Mouse (Mus musculus) stomach, embryonic 15.5 days (tissue): ENCODE results near the gene Ralgps2. TPM values are rescaled to one million over a fixed set of nuclear protein-coding genes. Genes with fewer than 3 reads are reported as not detected.

Experiments
- ATAC-seq: fragments of 200-750 bp; cut with Nextera tagmentation; 2 replicates; pipeline ENCODE4 v1.8.0; 2017; ENCODE audit warnings: low read depth, moderate number of reproducible peaks, moderate TSS enrichment; ENCODE audit not compliant: insufficient read depth, low FRiP score
- H3K27ac ChIP-seq: fragments of 300-500 bp; sonication (generic); 2 replicates; pipeline ENCODE4 v1.5.1; 2015; ENCODE audit warnings: mild to moderate bottlenecking, inconsistent platforms
- H3K27me3 ChIP-seq: fragments of 300-500 bp; sonication (generic); replicated peaks from 2 replicates; pipeline ENCODE4 v1.6.1; 2015; ENCODE audit warnings: inconsistent platforms
- H3K36me3 ChIP-seq: fragments of 300-500 bp; sonication (generic); 2 replicates; pipeline ENCODE4 v1.6.1; 2015; ENCODE audit warnings: inconsistent platforms
- H3K4me1 ChIP-seq: fragments of 300-500 bp; sonication (generic); 2 replicates; pipeline ENCODE4 v1.6.1; 2015; ENCODE audit warnings: inconsistent platforms
- H3K4me2 ChIP-seq: fragments of 300-500 bp; sonication (generic); 2 replicates; pipeline ENCODE4 v1.6.1; 2015; ENCODE audit warnings: mild to moderate bottlenecking, inconsistent platforms
- H3K4me3 ChIP-seq: fragments of 300-500 bp; sonication (generic); replicated peaks from 2 replicates; pipeline ENCODE4 v1.5.1; 2015; ENCODE audit warnings: inconsistent platforms
- H3K9ac ChIP-seq: fragments of 300-500 bp; sonication (generic); 2 replicates; pipeline ENCODE4 v1.6.1; 2015; ENCODE audit warnings: inconsistent platforms
- H3K9me3 ChIP-seq: fragments of 300-500 bp; sonication (generic); 2 replicates; pipeline ENCODE4 v1.6.1; 2016; ENCODE audit warnings: inconsistent platforms
- WGBS: fragments of 180-500 bp; shearing (Covaris S2); methylation state at CpG from one replicate; pipeline ENCODE4 v1.1.7; 2015; 5-methylcytosine and 5-hydroxymethylcytosine counted together
- polyA plus RNA-seq: library from polyadenylated mRNA; unstranded; fragments of >200 nt; fragmentation: Nextera tagmentation; extraction: Ambion mirVana; gene quantifications from 2 replicates; pipeline ENCODE4 v1.2.1, GENCODE M21; 2015

The Ralgps2 gene
- polyA plus RNA-seq, 1 experiment from 2014 or later: 50.1 TPM

- no peak overlapping the region for H3K27ac ChIP-seq
- 70% methylated on average over 9 of the region's 9 CpGs for WGBS
- no peak overlapping the region for H3K4me2 ChIP-seq
- H3K36me3 ChIP-seq: no peaks in the 10 kb centered on the region
- ATAC-seq: no peak
- H3K9me3 ChIP-seq: no peaks in the 10 kb centered on the region
- H3K4me1 ChIP-seq: no peaks in the 10 kb centered on the region
- H3K9ac ChIP-seq: no peak overlapping the region
- no peak overlapping the region for H3K4me3 ChIP-seq
- no peaks in the 10 kb centered on the region for H3K27me3 ChIP-seq
These were observed 143.2 kb downstream of the Ralgps2 start for GRCm38 (mm10) chr1:156796251-156796650.

- H3K36me3 ChIP-seq: no peaks in the 10 kb centered on the region
- no peaks in the 10 kb centered on the region for H3K27me3 ChIP-seq
- H3K27ac ChIP-seq: peak overlapping the region; percentile 33; the same call in 1 of the 2 replicates
- H3K4me2 ChIP-seq: no peak overlapping the region
- H3K9ac ChIP-seq: no peak overlapping the region
- 22% methylated on average over 5 of the region's 5 CpGs for WGBS
- H3K4me3 ChIP-seq: no peak overlapping the region
- H3K4me1 ChIP-seq: peaks cover 8% of the 10 kb centered on the region
- no peaks in the 10 kb centered on the region for H3K9me3 ChIP-seq
- ATAC-seq: no peak
These were observed 149.5 kb downstream of the Ralgps2 start for GRCm38 (mm10) chr1:156789844-156790490.

- WGBS: 37% methylated on average over 6 of the region's 6 CpGs
- Histone ChIP-seq H3K36me3 (no peaks in the 10 kb centered on the region), H3K27me3 (no peaks in the 10 kb centered on the region), H3K4me2 (no peak overlapping the region), H3K9me3 (no peaks in the 10 kb centered on the region), H3K9ac (no peak overlapping the region), H3K4me3 (no peak overlapping the region), H3K27ac (no peak overlapping the region), H3K4me1 (peaks cover 8% of the 10 kb centered on the region)
- ATAC-seq: no peak
These were observed 152.1 kb downstream of the Ralgps2 start for GRCm38 (mm10) chr1:156787164-156787863.

GRCm38 (mm10) chr1:156786074-156786473 lies 153.4 kb downstream of the Ralgps2 start:
- WGBS: 75% methylated on average over 2 of the region's 2 CpGs
- Histone ChIP-seq H3K4me2 (no peak overlapping the region), H3K27ac (no peak overlapping the region), H3K9ac (no peak overlapping the region), H3K36me3 (no peaks in the 10 kb centered on the region), H3K9me3 (no peaks in the 10 kb centered on the region), H3K4me3 (no peak overlapping the region), H3K27me3 (no peaks in the 10 kb centered on the region), H3K4me1 (peaks cover 14% of the 10 kb centered on the region)
- no peak for ATAC-seq

GRCm38 (mm10) chr1:156784974-156785373 lies 154.5 kb downstream of the Ralgps2 start:
- H3K4me3 ChIP-seq: no peak overlapping the region
- peaks cover 12% of the 10 kb centered on the region for H3K4me1 ChIP-seq
- no peaks in the 10 kb centered on the region for H3K9me3 ChIP-seq
- no peaks in the 10 kb centered on the region for H3K36me3 ChIP-seq
- no peak for ATAC-seq
- no peak overlapping the region for H3K9ac ChIP-seq
- WGBS: 92% methylated on average over 10 of the region's 10 CpGs
- no peaks in the 10 kb centered on the region for H3K27me3 ChIP-seq
- no peak overlapping the region for H3K27ac ChIP-seq
- H3K4me2 ChIP-seq: no peak overlapping the region

GRCm38 (mm10) chr1:156784116-156784515 lies 155.3 kb downstream of the Ralgps2 start:
- peaks cover 14% of the 10 kb centered on the region for H3K4me1 ChIP-seq
- H3K4me2 ChIP-seq: no peak overlapping the region
- H3K27me3 ChIP-seq: no peaks in the 10 kb centered on the region
- H3K4me3 ChIP-seq: no peak overlapping the region
- H3K36me3 ChIP-seq: no peaks in the 10 kb centered on the region
- WGBS: 56% methylated on average over 5 of the region's 5 CpGs
- no peak overlapping the region for H3K9ac ChIP-seq
- no peaks in the 10 kb centered on the region for H3K9me3 ChIP-seq
- ATAC-seq: no peak
- H3K27ac ChIP-seq: no peak overlapping the region

- no peak for ATAC-seq
- H3K4me2 ChIP-seq: no peak overlapping the region
- WGBS: 27% methylated on average over 14 of the region's 14 CpGs
These were observed 157.2 kb downstream of the Ralgps2 start for GRCm38 (mm10) chr1:156781971-156782850.

GRCm38 (mm10) chr1:156781076-156781741 lies 158.2 kb downstream of the Ralgps2 start:
- no peaks in the 10 kb centered on the region for H3K9me3 ChIP-seq
- no peak overlapping the region for H3K4me3 ChIP-seq
- peak overlapping the region; percentile 91 for H3K27ac ChIP-seq
- WGBS: 19% methylated on average over 12 of the region's 12 CpGs
- no peak overlapping the region for H3K9ac ChIP-seq
- H3K4me2 ChIP-seq: peak overlapping the region; percentile 13; the same call in 1 of the 2 replicates
- peaks cover 12% of the 10 kb centered on the region for H3K4me1 ChIP-seq
- ATAC-seq: peak; percentile 76
- no peaks in the 10 kb centered on the region for H3K36me3 ChIP-seq
- no peaks in the 10 kb centered on the region for H3K27me3 ChIP-seq

More at GRCm38 (mm10) chr1:156781971-156782850, 157.2 kb downstream of the Ralgps2 start:
- no peaks in the 10 kb centered on the region for H3K9me3 ChIP-seq
- H3K4me3 ChIP-seq: no peak overlapping the region
- no peaks in the 10 kb centered on the region for H3K27me3 ChIP-seq
- H3K27ac ChIP-seq: peak overlapping the region; percentile 91
- no peak overlapping the region for H3K9ac ChIP-seq
- no peaks in the 10 kb centered on the region for H3K36me3 ChIP-seq
- peaks cover 13% of the 10 kb centered on the region for H3K4me1 ChIP-seq

- ATAC-seq: 0 out of 2 replicates have a peak, but pooled peaks have one; percentile 20
These were observed 159.0 kb downstream of the Ralgps2 start for GRCm38 (mm10) chr1:156780234-156781005.

GRCm38 (mm10) chr1:156779595-156779994 lies 159.8 kb downstream of the Ralgps2 start:
- H3K27me3 ChIP-seq: no peaks in the 10 kb centered on the region
- H3K9ac ChIP-seq: no peak overlapping the region
- H3K36me3 ChIP-seq: no peaks in the 10 kb centered on the region
- no peak overlapping the region for H3K4me3 ChIP-seq
- peak overlapping the region; percentile 91 for H3K27ac ChIP-seq
- no peak overlapping the region for H3K4me2 ChIP-seq
- no peak for ATAC-seq
- H3K9me3 ChIP-seq: no peaks in the 10 kb centered on the region
- H3K4me1 ChIP-seq: peaks cover 12% of the 10 kb centered on the region
- WGBS: 72% methylated on average over 4 of the region's 4 CpGs

More at GRCm38 (mm10) chr1:156780234-156781005, 159.0 kb downstream of the Ralgps2 start:
- Histone ChIP-seq H3K9me3 (no peaks in the 10 kb centered on the region), H3K4me3 (no peak overlapping the region), H3K36me3 (no peaks in the 10 kb centered on the region), H3K27ac (peak overlapping the region; percentile 91), H3K27me3 (no peaks in the 10 kb centered on the region), H3K4me1 (peaks cover 12% of the 10 kb centered on the region), H3K9ac (no peak overlapping the region), H3K4me2 (peak overlapping the region; percentile 13; the same call in 1 of the 2 replicates)
- 46% methylated on average over 16 of the region's 16 CpGs for WGBS

GRCm38 (mm10) chr1:156778977-156779376 lies 160.4 kb downstream of the Ralgps2 start:
- no peak overlapping the region for H3K4me3 ChIP-seq
- no peaks in the 10 kb centered on the region for H3K9me3 ChIP-seq
- peaks cover 12% of the 10 kb centered on the region for H3K4me1 ChIP-seq
- H3K27ac ChIP-seq: peak overlapping the region; percentile 91
- no peak for ATAC-seq
- no peaks in the 10 kb centered on the region for H3K36me3 ChIP-seq
- no peak overlapping the region for H3K9ac ChIP-seq
- H3K27me3 ChIP-seq: no peaks in the 10 kb centered on the region
- 43% methylated on average over 6 of the region's 6 CpGs for WGBS
- H3K4me2 ChIP-seq: no peak overlapping the region
